In genomic region chr7:68823189-68823588, GRCm38 (mm10) we compare ENCODE assay signal across 8 mouse cellular contexts.
DNase-seq lines count a peak whose midpoint lies in the region; ATAC-seq and TF ChIP-seq lines count a peak whose summit lies in the region.

No protein-coding gene starts in this region.

- 1% methylated on average over 7 of the region's 7 CpGs for whole genome bisulfite sequencing in liver, postnatal 0 days (ENCODE audit: insufficient replicate concordance)
- WGBS in neural tube, embryonic 15.5 days: 6% methylated on average over 7 of the region's 7 CpGs

- H3K36me3 ChIP-seq in liver, postnatal 0 days (replicated peaks; ENCODE audit: insufficient read depth, low read length): no peaks in the 10 kb centered on the region
- H3K36me3 ChIP-seq in neural tube, embryonic 15.5 days: no peaks in the 10 kb centered on the region

- no peak overlapping the region for H3K4me2 ChIP-seq in liver, postnatal 0 days (ENCODE audit: low read depth, low read length)
- H3K4me2 ChIP-seq in neural tube, embryonic 15.5 days: no peak overlapping the region

- no peaks in the 10 kb centered on the region for H3K27me3 ChIP-seq in liver, postnatal 0 days (ENCODE audit: insufficient read depth, low read length)
- 0 out of 2 replicates have a peak, but pooled peaks cover 9% of the 10 kb centered on the region for H3K27me3 ChIP-seq in neural tube, embryonic 15.5 days (replicated peaks)

- DNase-seq in CD4-positive helper T cell, adult 2 months (ENCODE audit: low read depth, low spot score): peak; percentile 32
- peak; percentile 77 for DNase-seq in ZHBTc4 (ENCODE audit: low read depth, low spot score)
- DNase-seq in cerebellum, postnatal 14 days: peak; percentile 77 to 79
- peak; percentile 60 for DNase-seq in gastrocnemius, postnatal 10 days
- DNase-seq in kidney, adult 8-10 months: peak; percentile 18 to 64
- peak; percentile 79 for DNase-seq in liver, postnatal 0 days
- DNase-seq in thymus, postnatal 36 days: peak; percentile 7 to 22

- no peaks in the 10 kb centered on the region for H3K9me3 ChIP-seq in liver, postnatal 0 days (ENCODE audit: low read length)
- H3K9me3 ChIP-seq in neural tube, embryonic 15.5 days (replicated peaks): no peaks in the 10 kb centered on the region

- TF ChIP-seq CTCF in liver, postnatal 0 days (IDR thresholded peaks at IDR 0.05; ENCODE audit: low read depth): peak; percentile 97

- peak; percentile 74 for ATAC-seq in liver, postnatal 0 days
- ATAC-seq in neural tube, embryonic 15.5 days (ENCODE audit: low FRiP score): peak; percentile 69

- H3K4me3 ChIP-seq in liver, postnatal 0 days (ENCODE audit: low read depth, low read length): no peak overlapping the region
- no peak overlapping the region for H3K4me3 ChIP-seq in neural tube, embryonic 15.5 days (replicated peaks)

- no peak overlapping the region for H3K27ac ChIP-seq in liver, postnatal 0 days (ENCODE audit: low read depth)
- H3K27ac ChIP-seq in neural tube, embryonic 15.5 days (replicated peaks): no peak overlapping the region

- TF ChIP-seq EP300 in liver, postnatal 0 days (IDR thresholded peaks at IDR 0.05; ENCODE audit: low read depth): no peak

- no peak overlapping the region for H3K9ac ChIP-seq in liver, postnatal 0 days (replicated peaks)
- H3K9ac ChIP-seq in neural tube, embryonic 15.5 days (replicated peaks): no peak overlapping the region

- no peaks in the 10 kb centered on the region for H3K4me1 ChIP-seq in liver, postnatal 0 days (ENCODE audit: insufficient read depth)
- H3K4me1 ChIP-seq in neural tube, embryonic 15.5 days: no peaks in the 10 kb centered on the region

Comparison
In these comparisons a context has a peak if more than half of its experiments do, and no peak if none do; other contexts are left out.
1. DNase-seq: peak in every context shown above with its lines; median percentile 79 in liver, postnatal 0 days; 78 in cerebellum, postnatal 14 days; 77 in ZHBTc4; 60 in gastrocnemius, postnatal 10 days; 41 in kidney, adult 8-10 months; 32 in CD4-positive helper T cell, adult 2 months; 14 in thymus, postnatal 36 days.